Mouse (Mus musculus) spleen, postnatal 4 days (tissue): ENCODE data around the gene 1700013F07Rik.
"Not testable (repeated sequence)": the region's sequence is repeated elsewhere in the genome, so short reads cannot be mapped to it uniquely, and the experiment has no call there.

Source experiments
- DNase-seq, 2 experiments: peaks; one replicate each; pipeline ENCODE4 v3.0.0; 2022; ENCODE audit warnings: low spot score in 2 of 2

1700013F07Rik gene

GRCm38 (mm10) chr3:108554111-108554561 lies 20.2 kb downstream of the 1700013F07Rik start:
- DNase-seq = no peak

GRCm38 (mm10) chr3:108554587-108555312 lies 20.8 kb downstream of the 1700013F07Rik start:
- peak; percentile 93 to 96 for DNase-seq

GRCm38 (mm10) chr3:108557888-108558287 lies 23.9 kb downstream of the 1700013F07Rik start:
- no peak for DNase-seq

- DNase-seq = peak; percentile 95 to 97
Measured at GRCm38 (mm10) chr3:108562133-108562730, 28.3 kb downstream of the 1700013F07Rik start, which contains the start of gene Tmem167b. Tmem167b (minus strand) TSS chr3:108562466.

- DNase-seq = peak; percentile 41 to 68
Measured at GRCm38 (mm10) chr3:108562777-108563271, 28.9 kb downstream of the 1700013F07Rik start.

GRCm38 (mm10) chr3:108563309-108563708 lies 29.4 kb downstream of the 1700013F07Rik start:
- peak; percentile 84 to 88 for DNase-seq

GRCm38 (mm10) chr3:108567990-108568877 lies 34.3 kb downstream of the 1700013F07Rik start:
- DNase-seq = no peak

- DNase-seq = not testable (repeated sequence)
Measured at GRCm38 (mm10) chr3:108569636-108570035, 35.7 kb downstream of the 1700013F07Rik start.

GRCm38 (mm10) chr3:108570813-108571212 lies 36.9 kb downstream of the 1700013F07Rik start:
- DNase-seq = no peak

- peak; percentile 95 to 97 for DNase-seq
Measured at GRCm38 (mm10) chr3:108571443-108572294, 37.7 kb downstream of the 1700013F07Rik start, which contains the start of gene Taf13. Taf13 (plus strand) TSS chr3:108571698.

GRCm38 (mm10) chr3:108572309-108573010 lies 38.5 kb downstream of the 1700013F07Rik start:
- DNase-seq = no peak

- DNase-seq = no peak
Measured at GRCm38 (mm10) chr3:108574018-108574417, 40.1 kb downstream of the 1700013F07Rik start.

GRCm38 (mm10) chr3:108584580-108584979 lies 50.6 kb downstream of the 1700013F07Rik start:
- no peak for DNase-seq

- DNase-seq = no peak
Measured at GRCm38 (mm10) chr3:108588446-108588845, 54.5 kb downstream of the 1700013F07Rik start.

- peak; percentile 96 to 98 for DNase-seq
Measured at GRCm38 (mm10) chr3:108590786-108591529, 57.0 kb downstream of the 1700013F07Rik start, which contains the start of gene Wdr47. Wdr47 (plus strand) TSS chr3:108591279.

- no peak for DNase-seq
Measured at GRCm38 (mm10) chr3:108591530-108592522, 57.9 kb downstream of the 1700013F07Rik start.
